Mouse (Mus musculus) kidney, embryonic 14.5 days (tissue): ENCODE data around the gene Rfx2. TPM values are rescaled to one million over a fixed set of nuclear protein-coding genes. Genes with fewer than 3 reads are reported as not detected.

Source experiments
- ATAC-seq: fragments of 200-750 bp; cut with Nextera tagmentation; 2 replicates; pipeline ENCODE4 v1.8.0; 2017; ENCODE audit warnings: moderate number of reproducible peaks, mild to moderate bottlenecking, moderate TSS enrichment, moderate library complexity; ENCODE audit not compliant: low FRiP score, low TSS enrichment
- H3K27ac ChIP-seq: fragments of 300-500 bp; sonication (generic); 2 replicates; pipeline ENCODE4 v1.5.1; 2014; ENCODE audit warnings: low read depth, mild to moderate bottlenecking, low read length, moderate library complexity, mixed read lengths
- H3K27me3 ChIP-seq: fragments of 300-500 bp; sonication (generic); 2 replicates; pipeline ENCODE4 v1.6.1; 2014; ENCODE audit warnings: mild to moderate bottlenecking, low read length; ENCODE audit not compliant: control insufficient read depth, insufficient read depth
- H3K36me3 ChIP-seq: fragments of 300-500 bp; sonication (generic); 2 replicates; pipeline ENCODE4 v1.6.1; 2014; ENCODE audit warnings: low read length, mixed read lengths; ENCODE audit not compliant: control insufficient read depth, insufficient read depth
- H3K4me1 ChIP-seq: fragments of 300-500 bp; sonication (generic); 2 replicates; pipeline ENCODE4 v1.6.1; 2014; ENCODE audit warnings: low read length, mixed read lengths; ENCODE audit not compliant: control insufficient read depth, insufficient read depth
- H3K4me2 ChIP-seq: fragments of 300-500 bp; sonication (generic); replicated peaks from 2 replicates; pipeline ENCODE4 v1.6.1; 2014; ENCODE audit warnings: low read depth, mild to moderate bottlenecking, low read length
- H3K4me3 ChIP-seq: fragments of 300-500 bp; sonication (generic); 2 replicates; pipeline ENCODE4 v1.5.1; 2014; ENCODE audit warnings: mild to moderate bottlenecking, low read length
- H3K9ac ChIP-seq: fragments of 300-500 bp; sonication (generic); 2 replicates; pipeline ENCODE4 v1.6.1; 2014; ENCODE audit warnings: low read depth, mild to moderate bottlenecking, low read length, moderate library complexity
- H3K9me3 ChIP-seq: fragments of 300-500 bp; sonication (generic); 2 replicates; pipeline ENCODE4 v1.6.1; 2016; ENCODE audit warnings: low read length; ENCODE audit not compliant: control insufficient read depth
- WGBS: fragments of 180-500 bp; shearing (Covaris S2); extraction: QIAGEN DNeasy Blood & Tissue Kit; methylation state at CpG from one replicate; pipeline ENCODE4 v1.1.7; 2014; 5-methylcytosine and 5-hydroxymethylcytosine counted together
- polyA plus RNA-seq: library from polyadenylated mRNA; unstranded; fragments of >200 nt; fragmentation: Nextera tagmentation; extraction: Ambion mirVana; gene quantifications from 2 replicates; pipeline ENCODE4 v1.2.1, GENCODE M21; 2014

Rfx2 gene
- polyA plus RNA-seq, 1 experiment from 2014 or later, result 3.9 TPM

DNA sequence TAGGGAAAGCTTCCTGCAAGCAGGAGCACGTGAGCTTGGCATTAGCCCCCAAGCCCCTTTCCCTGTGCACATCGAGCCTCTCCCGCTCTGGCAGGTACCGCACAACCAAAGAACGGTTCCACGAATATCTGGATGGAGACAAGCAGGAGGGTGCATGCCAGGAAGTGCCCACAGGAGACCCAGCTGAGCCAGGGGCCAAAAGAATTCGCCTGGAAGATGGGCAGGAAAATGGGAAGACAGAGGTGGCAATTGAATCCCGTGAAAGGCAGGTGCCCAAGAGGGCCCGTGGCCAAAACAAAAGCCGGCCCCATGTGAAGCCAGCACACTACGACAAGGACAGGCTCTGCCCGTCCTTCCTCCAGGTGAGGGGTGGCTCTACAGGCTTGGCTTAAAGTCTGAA lies 65.4 kb downstream of the Rfx2 start:
- Histone ChIP-seq H3K4me2 (peak overlapping the region; percentile 59), H3K27me3 (no peaks in the 10 kb centered on the region), H3K27ac (peak overlapping the region; percentile 94; the same call in 1 of the 2 replicates), H3K4me3 (peak overlapping the region; percentile 66), H3K9ac (peak overlapping the region; percentile 80; the same call in 1 of the 2 replicates), H3K36me3 (peaks cover 38% of the 10 kb centered on the region), H3K4me1 (peaks cover 8% of the 10 kb centered on the region; the same call in 1 of the 2 replicates), H3K9me3 (no peaks in the 10 kb centered on the region)
- ATAC-seq, result no peak
- WGBS, result 61% methylated on average over 12 of the region's 12 CpGs

DNA sequence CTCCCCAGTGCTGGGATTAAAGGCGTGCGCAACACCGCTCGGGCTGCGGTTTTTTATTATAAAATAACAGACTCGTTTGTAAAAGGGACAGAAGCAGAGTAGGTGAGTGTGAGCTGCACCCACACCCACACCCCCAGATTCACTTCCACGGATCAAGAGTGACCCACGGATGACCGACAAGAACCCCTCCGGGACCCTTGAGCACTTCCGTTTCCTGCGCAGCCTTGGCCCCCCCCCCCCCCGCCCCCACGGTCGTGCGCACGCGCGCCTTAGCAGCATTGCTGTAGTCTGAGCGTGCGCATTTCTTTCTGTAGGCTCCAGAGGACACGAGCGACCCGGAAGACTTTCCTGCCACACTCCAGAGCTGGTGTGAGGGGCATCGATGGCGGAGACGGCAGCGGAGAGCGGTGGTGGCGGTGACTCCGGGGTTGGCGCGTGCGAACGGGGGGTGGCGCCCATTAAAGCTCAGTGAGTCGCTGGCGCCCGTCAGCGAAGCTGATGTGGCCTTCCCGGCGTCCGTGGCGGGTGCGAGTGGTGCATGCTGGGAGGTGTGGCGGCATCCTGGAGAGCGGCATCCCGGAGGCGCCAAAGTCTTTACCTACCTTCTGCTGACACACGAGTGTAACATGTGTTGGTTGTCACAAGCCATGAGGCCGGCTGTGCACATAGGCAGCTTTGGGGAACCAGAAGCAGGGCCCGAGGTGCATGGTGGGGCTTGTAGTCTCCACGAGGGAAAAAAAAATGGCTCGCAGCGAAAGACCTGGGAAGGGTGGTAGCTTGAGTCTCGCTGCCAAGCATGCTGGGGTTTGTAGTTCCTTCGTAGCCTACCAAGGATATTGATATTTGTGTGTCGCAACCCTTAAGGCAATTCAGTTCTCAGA lies 66.1 kb downstream of the Rfx2 start, which contains the start of gene Dus3l:
Gene Dus3l, plus strand, starts transcription at position 284 of the 881 bp plus-strand sequence.
- Histone ChIP-seq H3K4me3 (peak within 1 kb of the TSS; percentile 66), H3K9ac (peak within 1 kb of the TSS; percentile 80), H3K27me3 (no peaks in the 10 kb centered on the region), H3K4me2 (peak within 1 kb of the TSS; percentile 59), H3K36me3 (peaks cover 32% of the 10 kb centered on the region), H3K9me3 (no peaks in the 10 kb centered on the region), H3K27ac (peak within 1 kb of the TSS; percentile 94), H3K4me1 (peaks cover 8% of the 10 kb centered on the region; the same call in 1 of the 2 replicates)
- ATAC-seq, result peak; percentile 75
- 2% methylated on average over 58 of the region's 58 CpGs for WGBS

DNA sequence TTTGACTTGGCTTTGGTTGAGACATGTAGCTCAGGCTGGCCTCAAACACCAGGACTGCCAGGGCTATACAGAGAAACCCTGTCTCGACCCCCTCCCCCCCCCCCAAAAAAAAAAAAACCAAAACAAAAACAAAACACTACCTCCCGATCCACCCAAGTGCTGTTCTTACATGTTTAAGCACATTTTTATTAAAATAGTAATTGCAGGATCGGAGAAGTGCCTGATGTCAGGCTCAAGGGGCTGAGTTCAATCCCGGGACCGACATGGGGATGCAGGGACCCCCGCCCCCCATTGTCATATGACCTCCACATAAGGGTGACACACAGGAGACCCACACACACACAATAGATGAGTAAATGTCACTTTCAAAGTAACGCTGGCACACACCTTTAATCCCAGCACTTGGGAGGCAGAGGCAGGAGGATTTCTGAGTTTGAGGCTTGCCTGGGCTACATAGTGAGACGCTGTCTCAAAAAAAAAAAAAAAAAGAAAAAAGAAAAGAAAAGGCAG lies 67.0 kb downstream of the Rfx2 start:
- Histone ChIP-seq H3K27ac (peak overlapping the region; percentile 94; the same call in 1 of the 2 replicates), H3K36me3 (peaks cover 22% of the 10 kb centered on the region), H3K9me3 (no peaks in the 10 kb centered on the region), H3K4me2 (peak overlapping the region; percentile 59), H3K4me3 (peak overlapping the region; percentile 66), H3K4me1 (peaks cover 8% of the 10 kb centered on the region; the same call in 1 of the 2 replicates), H3K27me3 (no peaks in the 10 kb centered on the region; the same call in 1 of the 2 replicates), H3K9ac (no peak overlapping the region)
- 80% methylated on average over 8 of the region's 8 CpGs for WGBS
- ATAC-seq, result no peak

DNA sequence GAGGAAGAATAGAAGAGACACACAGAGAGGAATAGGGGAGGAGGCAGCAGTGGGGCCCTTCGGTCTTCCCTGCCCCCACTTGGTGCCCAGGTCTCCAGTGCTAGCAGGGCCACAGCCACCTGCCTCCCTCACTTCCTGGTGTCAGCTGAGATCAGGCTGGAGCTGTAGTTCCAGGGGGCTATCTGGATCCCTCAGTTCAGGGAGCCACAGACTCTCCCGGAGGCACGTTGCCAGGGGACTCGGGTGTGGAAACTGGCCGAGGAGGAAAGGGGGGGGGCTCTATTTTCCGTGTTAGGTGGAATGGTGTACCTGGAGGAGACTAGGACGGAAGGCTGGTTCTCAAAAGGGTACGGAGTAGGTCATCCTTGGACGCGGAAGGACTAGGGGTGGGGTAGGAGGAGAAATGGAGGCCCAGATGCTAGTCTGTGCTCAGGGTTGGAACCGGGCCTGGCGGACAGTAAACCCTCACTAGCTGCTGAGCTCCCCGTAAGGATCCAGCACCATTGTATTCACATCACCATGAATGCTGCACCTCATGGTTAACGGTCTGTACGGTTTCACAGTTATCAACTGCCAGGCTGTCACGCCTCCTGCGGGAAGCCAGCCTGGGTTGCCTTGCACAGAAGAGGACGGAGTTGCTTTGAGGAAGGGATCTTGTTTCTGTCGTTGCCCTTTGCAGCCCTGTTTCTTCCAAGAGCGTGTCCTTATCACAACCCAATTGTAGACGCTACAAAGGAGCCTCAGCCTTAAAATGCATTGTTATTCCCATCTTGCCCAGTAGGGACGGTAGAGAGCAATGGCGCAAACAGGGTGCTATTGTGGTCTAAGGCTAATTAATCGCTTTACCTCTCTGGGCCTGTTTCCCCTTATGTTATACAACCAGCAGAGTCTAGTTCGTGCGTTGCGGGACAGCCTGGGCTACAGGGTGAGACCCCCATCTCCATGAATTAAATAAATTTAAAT lies 67.8 kb downstream of the Rfx2 start:
- ATAC-seq, result no peak
- no peak overlapping the region for H3K9ac ChIP-seq
- H3K4me3 ChIP-seq, result peak overlapping the region; percentile 46; the same call in 1 of the 2 replicates
- WGBS, result 47% methylated on average over 27 of the region's 27 CpGs
- no peak overlapping the region for H3K4me2 ChIP-seq
- H3K27ac ChIP-seq, result peak overlapping the region; percentile 3; the same call in 1 of the 2 replicates
- no peaks in the 10 kb centered on the region for H3K9me3 ChIP-seq
- H3K4me1 ChIP-seq, result peaks cover 8% of the 10 kb centered on the region; the same call in 1 of the 2 replicates
- no peaks in the 10 kb centered on the region; the same call in 1 of the 2 replicates for H3K27me3 ChIP-seq
- H3K36me3 ChIP-seq, result peaks cover 15% of the 10 kb centered on the region

DNA sequence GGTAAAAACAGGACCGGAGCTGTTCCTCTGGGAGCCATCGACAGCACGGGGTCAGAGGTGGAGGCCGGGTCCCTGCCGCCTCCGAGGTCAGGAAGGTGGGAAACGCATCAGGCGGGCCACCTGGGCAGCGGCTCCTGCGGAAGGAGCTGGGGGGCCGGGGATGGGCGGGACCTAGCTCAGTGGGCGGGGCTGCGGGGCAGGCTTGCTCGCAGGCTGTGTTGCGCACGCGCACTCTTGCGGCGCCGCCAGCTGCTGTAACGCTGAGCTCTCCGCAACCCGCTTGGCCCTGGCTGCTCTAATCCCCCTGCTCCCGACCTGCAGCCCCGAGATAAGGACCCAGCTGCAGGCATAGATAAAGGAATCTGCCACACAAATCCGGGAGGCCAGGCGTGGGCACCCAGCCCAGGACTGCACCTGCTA lies 68.8 kb downstream of the Rfx2 start:
- Histone ChIP-seq H3K36me3 (peaks cover 5% of the 10 kb centered on the region; the same call in 1 of the 2 replicates), H3K4me3 (peak overlapping the region; percentile 46), H3K27me3 (peaks cover 3% of the 10 kb centered on the region; the same call in 1 of the 2 replicates), H3K4me2 (peak overlapping the region; percentile 83), H3K27ac (peak overlapping the region; percentile 63; the same call in 1 of the 2 replicates), H3K9ac (peak overlapping the region; percentile 64), H3K4me1 (peaks cover 8% of the 10 kb centered on the region; the same call in 1 of the 2 replicates), H3K9me3 (no peaks in the 10 kb centered on the region)
- peak; percentile 22 for ATAC-seq
- 0% methylated on average over 24 of the region's 28 CpGs for WGBS

DNA sequence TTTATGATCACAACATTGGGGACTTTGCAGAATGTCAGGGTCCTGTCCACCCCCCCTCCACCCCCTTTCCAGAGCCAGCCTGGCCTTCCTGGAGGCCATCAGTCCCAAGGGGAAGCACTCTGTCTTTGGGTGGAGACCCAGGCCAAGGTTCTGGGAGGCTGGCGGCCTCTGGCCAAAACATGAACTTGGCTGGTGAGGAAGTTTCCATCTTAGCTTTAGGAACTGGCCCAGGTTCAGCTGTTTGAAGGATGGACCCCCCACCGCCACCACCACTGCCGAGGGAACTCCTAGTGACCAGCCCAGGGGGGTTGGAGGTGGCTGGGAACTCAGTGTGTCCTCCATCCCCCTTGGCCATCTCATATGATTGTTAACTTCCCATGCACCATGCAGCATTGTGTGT lies 69.7 kb downstream of the Rfx2 start:
- Histone ChIP-seq H3K36me3 (no peaks in the 10 kb centered on the region), H3K4me2 (no peak overlapping the region), H3K9ac (no peak overlapping the region), H3K27me3 (peaks cover 12% of the 10 kb centered on the region; the same call in 1 of the 2 replicates), H3K9me3 (no peaks in the 10 kb centered on the region), H3K27ac (no peak overlapping the region), H3K4me1 (peaks cover 8% of the 10 kb centered on the region; the same call in 1 of the 2 replicates), H3K4me3 (no peak overlapping the region)
- no peak for ATAC-seq
- WGBS, result 66% methylated on average over 3 of the region's 3 CpGs

DNA sequence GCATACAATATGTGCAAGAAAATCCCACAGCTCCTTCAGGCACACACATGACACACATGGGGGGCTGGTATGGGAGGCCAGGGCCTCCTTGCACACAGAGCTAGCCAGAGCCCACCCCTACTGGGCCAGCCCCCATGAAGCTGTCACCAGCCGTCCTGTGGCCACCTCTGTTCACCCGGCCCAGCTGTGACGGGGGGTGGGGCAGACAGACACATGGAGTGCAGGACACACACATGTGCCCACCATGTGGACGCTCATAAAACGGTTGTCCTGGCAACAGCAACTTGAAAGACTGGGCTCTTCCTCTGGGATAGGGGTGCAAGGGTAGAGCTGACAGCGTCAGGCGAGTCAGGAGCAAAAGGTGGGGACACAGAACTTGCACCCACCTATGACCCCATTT lies 71.6 kb downstream of the Rfx2 start:
- no peaks in the 10 kb centered on the region for H3K36me3 ChIP-seq
- H3K9me3 ChIP-seq, result no peaks in the 10 kb centered on the region
- 32% methylated on average over 7 of the region's 7 CpGs for whole genome bisulfite sequencing
- H3K9ac ChIP-seq, result no peak overlapping the region
- H3K27me3 ChIP-seq, result peaks cover 30% of the 10 kb centered on the region
- H3K4me2 ChIP-seq, result no peak overlapping the region
- peaks cover 10% of the 10 kb centered on the region; the same call in 1 of the 2 replicates for H3K4me1 ChIP-seq
- no peak overlapping the region for H3K4me3 ChIP-seq
- no peak for ATAC-seq
- no peak overlapping the region for H3K27ac ChIP-seq

DNA sequence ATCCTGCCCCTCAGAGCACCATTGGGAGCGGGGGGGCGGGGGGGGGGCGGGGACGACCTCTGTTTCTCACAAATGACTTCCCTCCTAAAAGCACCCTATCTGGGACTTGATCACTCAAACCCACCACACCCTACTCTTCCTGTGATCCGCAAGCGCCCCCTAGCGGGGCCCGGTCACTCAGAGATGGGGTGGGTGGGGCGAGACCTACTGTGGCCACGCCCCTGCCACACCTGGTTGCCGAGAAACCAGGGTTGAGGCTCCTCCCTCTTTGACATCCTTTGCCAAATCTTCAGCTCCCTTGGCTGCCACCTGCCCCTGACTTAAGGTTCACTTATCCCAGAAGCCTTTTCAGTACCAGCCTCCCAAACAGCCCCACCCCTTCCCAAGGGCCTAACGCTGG lies 72.7 kb downstream of the Rfx2 start:
- WGBS, result 5% methylated on average over 12 of the region's 12 CpGs
- Histone ChIP-seq H3K27ac (no peak overlapping the region), H3K9ac (no peak overlapping the region), H3K4me3 (no peak overlapping the region), H3K4me1 (peaks cover 10% of the 10 kb centered on the region; the same call in 1 of the 2 replicates), H3K4me2 (0 out of 2 replicates have a peak overlapping the region, but pooled peaks have one; percentile 97), H3K27me3 (peaks cover 41% of the 10 kb centered on the region), H3K36me3 (no peaks in the 10 kb centered on the region), H3K9me3 (no peaks in the 10 kb centered on the region)
- 0 out of 2 replicates have a peak, but pooled peaks have one; percentile 14 for ATAC-seq
